Mouse (Mus musculus): Measurements from ENCODE around the gene Galnt2.
A peak's percentile ranks its signal among the peaks of the same experiment; 100 is the strongest.

Gene Galnt2

GRCm38 (mm10) chr8:124330433-124330832, 99.2 kb downstream of the Galnt2 start:
- DNase-seq, result no peak

- no peak for DNase-seq
Measured at GRCm38 (mm10) chr8:124331094-124331493, 99.9 kb downstream of the Galnt2 start.

- no peak for DNase-seq
Measured at GRCm38 (mm10) chr8:124331706-124332105, 100.5 kb downstream of the Galnt2 start.

GRCm38 (mm10) chr8:124336302-124336701, 105.1 kb downstream of the Galnt2 start:
- no peak for DNase-seq

- no peak for DNase-seq
Measured at GRCm38 (mm10) chr8:124339742-124340141, 108.6 kb downstream of the Galnt2 start.

GRCm38 (mm10) chr8:124340360-124341068, 109.3 kb downstream of the Galnt2 start:
- DNase-seq, result no peak

GRCm38 (mm10) chr8:124343151-124343550, 112.0 kb downstream of the Galnt2 start:
- no peak for DNase-seq

- peak; percentile 20 to 54 for DNase-seq
Measured at GRCm38 (mm10) chr8:124343991-124344390, 112.8 kb downstream of the Galnt2 start.

- DNase-seq, result no peak
Measured at GRCm38 (mm10) chr8:124345098-124345497, 113.9 kb downstream of the Galnt2 start.

- DNase-seq, result peak in 1 of 2 experiments; percentile 32
Measured at GRCm38 (mm10) chr8:124346852-124347523, 115.8 kb downstream of the Galnt2 start.

- DNase-seq, result peak in 1 of 2 experiments; percentile 30
Measured at GRCm38 (mm10) chr8:124348087-124348486, 116.9 kb downstream of the Galnt2 start.

GRCm38 (mm10) chr8:124349663-124350062, 118.5 kb downstream of the Galnt2 start:
- DNase-seq, result peak; percentile 49 to 89

- no peak for DNase-seq
Measured at GRCm38 (mm10) chr8:124351636-124352035, 120.4 kb downstream of the Galnt2 start.

- no peak for DNase-seq
Measured at GRCm38 (mm10) chr8:124360911-124361310, 129.7 kb downstream of the Galnt2 start.

GRCm38 (mm10) chr8:124361773-124362427, 130.7 kb downstream of the Galnt2 start:
- no peak for DNase-seq

- no peak for DNase-seq
Measured at GRCm38 (mm10) chr8:124362589-124362988, 131.4 kb downstream of the Galnt2 start.

GRCm38 (mm10) chr8:124363337-124363736, 132.1 kb downstream of the Galnt2 start:
- DNase-seq, result no peak

- peak; percentile 47 to 72 for DNase-seq
Measured at GRCm38 (mm10) chr8:124368213-124368612, 137.0 kb downstream of the Galnt2 start.

- no peak for DNase-seq
Measured at GRCm38 (mm10) chr8:124370422-124371183, 139.4 kb downstream of the Galnt2 start.

GRCm38 (mm10) chr8:124371410-124372123, 140.4 kb downstream of the Galnt2 start:
- no peak for DNase-seq

GRCm38 (mm10) chr8:124373753-124374152, 142.6 kb downstream of the Galnt2 start:
- no peak for DNase-seq

- DNase-seq, result no peak
Measured at GRCm38 (mm10) chr8:124375168-124375567, 144.0 kb downstream of the Galnt2 start.

All from kidney, adult 8-10 months (tissue).